Mouse (Mus musculus) testis, adult 2 months (tissue): ENCODE results near the gene Pex14.

Experiments
- CTCF ChIP-seq: fragments of 200-500 bp; IDR thresholded peaks from 2 replicates; pipeline ENCODE4 v1.5.1; 2012; ENCODE audit warnings: low read depth, mild to moderate bottlenecking, inconsistent platforms, low read length, moderate library complexity; ENCODE audit not compliant: control insufficient read depth, insufficient read depth, insufficient replicate concordance
- POLR2A ChIP-seq: fragments of 200-500 bp; IDR thresholded peaks from 2 replicates; pipeline ENCODE4 v1.6.1; 2012; ENCODE audit warnings: low read depth, mild to moderate bottlenecking, inconsistent platforms, low read length, moderate library complexity; ENCODE audit not compliant: control insufficient read depth

DNA sequence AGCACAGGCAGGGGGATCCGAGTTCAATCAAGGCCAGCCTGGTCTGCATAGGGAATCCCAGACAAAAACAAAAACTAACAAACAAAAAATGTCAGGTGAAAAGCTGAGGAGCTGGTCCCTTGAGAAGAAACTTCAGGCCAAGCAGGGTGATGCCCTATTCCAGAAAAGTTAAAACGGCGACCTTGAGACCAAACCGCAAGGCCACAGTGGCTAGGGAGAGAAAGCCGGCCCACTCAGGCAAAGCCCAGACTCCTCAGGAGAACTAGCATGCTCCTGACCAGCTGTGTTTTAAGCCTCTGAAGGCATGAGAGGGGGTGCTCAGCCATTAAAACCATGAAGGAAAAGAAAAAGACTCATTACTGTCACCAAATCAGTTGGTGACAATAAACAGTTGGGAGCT is 14.3 kb downstream of the Pex14 start:
- TF ChIP-seq CTCF (no peak), POLR2A (no peak)
